Mouse (Mus musculus) limb, embryonic 11.5 days (tissue): Measurements from ENCODE around the gene Rnf44. TPM values are rescaled to one million over a fixed set of nuclear protein-coding genes. Genes with fewer than 3 reads are reported as not detected.

ENCODE experiments used
- ATAC-seq: fragments of 200-750 bp; cut with Nextera tagmentation; 2 replicates; pipeline ENCODE4 v1.8.0; 2017; ENCODE audit warnings: low read depth; ENCODE audit not compliant: insufficient number of reproducible peaks, low FRiP score, low TSS enrichment
- DNase-seq: peaks from one replicate; pipeline ENCODE4 v3.0.0-alpha.2; 2015; ENCODE audit warnings: low spot score
- H3K27ac ChIP-seq: fragments of 300-500 bp; sonication (generic); replicated peaks from 2 replicates; pipeline ENCODE4 v1.5.1; 2014; ENCODE audit warnings: low read depth, mild to moderate bottlenecking, low read length
- H3K27me3 ChIP-seq: fragments of 300-500 bp; sonication (generic); 2 replicates; pipeline ENCODE4 v1.6.1; 2014; ENCODE audit warnings: mild to moderate bottlenecking, low read length, mixed read lengths; ENCODE audit not compliant: control insufficient read depth, insufficient read depth
- H3K36me3 ChIP-seq: fragments of 300-500 bp; sonication (generic); 2 replicates; pipeline ENCODE4 v1.6.1; 2014; ENCODE audit warnings: mild to moderate bottlenecking, low read length, moderate library complexity, mixed read lengths; ENCODE audit not compliant: control insufficient read depth, insufficient read depth
- H3K4me1 ChIP-seq: fragments of 300-500 bp; sonication (generic); 2 replicates; pipeline ENCODE4 v1.6.1; 2014; ENCODE audit warnings: low read length, mixed read lengths; ENCODE audit not compliant: control insufficient read depth, insufficient read depth
- H3K4me2 ChIP-seq: fragments of 300-500 bp; sonication (generic); 2 replicates; pipeline ENCODE4 v1.6.1; 2014; ENCODE audit warnings: low read depth, mild to moderate bottlenecking, moderate library complexity; ENCODE audit not compliant: severe bottlenecking
- H3K4me3 ChIP-seq: fragments of 300-500 bp; sonication (generic); 2 replicates; pipeline ENCODE4 v1.5.1; 2014; ENCODE audit warnings: low read depth, low read length
- H3K9ac ChIP-seq: fragments of 300-500 bp; sonication (generic); 2 replicates; pipeline ENCODE4 v1.6.1; 2014; ENCODE audit warnings: mild to moderate bottlenecking, low read length
- H3K9me3 ChIP-seq: fragments of 300-500 bp; sonication (generic); 2 replicates; pipeline ENCODE4 v1.6.1; 2016; ENCODE audit warnings: low read length; ENCODE audit not compliant: control insufficient read depth
- WGBS: fragments of 180-500 bp; shearing (Covaris S2); extraction: QIAGEN DNeasy Blood & Tissue Kit; methylation state at CpG from one replicate; pipeline ENCODE4 v1.1.7; 2014; 5-methylcytosine and 5-hydroxymethylcytosine counted together
- polyA plus RNA-seq: library from polyadenylated mRNA; unstranded; fragments of >200 nt; fragmentation: Nextera tagmentation; extraction: Ambion mirVana; gene quantifications from 2 replicates; pipeline ENCODE4 v1.2.1, GENCODE M21; 2014

Rnf44 gene
- polyA plus RNA-seq, 1 experiment from 2014 or later, result 94.8 TPM

GRCm38 (mm10) chr13:54714393-54714792, 20.7 kb upstream of the Rnf44 start:
- H3K4me3 ChIP-seq, result no peak overlapping the region
- 43% methylated on average over 4 of the region's 4 CpGs for WGBS
- H3K9ac ChIP-seq, result no peak overlapping the region
- no peaks in the 10 kb centered on the region; the same call in 1 of the 2 replicates for H3K9me3 ChIP-seq
- H3K4me1 ChIP-seq, result no peaks in the 10 kb centered on the region
- H3K36me3 ChIP-seq, result no peaks in the 10 kb centered on the region
- no peak overlapping the region for H3K27ac ChIP-seq
- no peak for DNase-seq
- peaks cover 2% of the 10 kb centered on the region; the same call in 1 of the 2 replicates for H3K27me3 ChIP-seq
- H3K4me2 ChIP-seq, result no peak overlapping the region
- ATAC-seq, result no peak

GRCm38 (mm10) chr13:54710866-54711265, 17.2 kb upstream of the Rnf44 start:
- Histone ChIP-seq H3K27ac (no peak overlapping the region), H3K9me3 (no peaks in the 10 kb centered on the region; the same call in 1 of the 2 replicates), H3K4me1 (no peaks in the 10 kb centered on the region), H3K4me2 (no peak overlapping the region), H3K9ac (no peak overlapping the region), H3K36me3 (no peaks in the 10 kb centered on the region), H3K4me3 (no peak overlapping the region), H3K27me3 (no peaks in the 10 kb centered on the region; the same call in 1 of the 2 replicates)
- ATAC-seq (no peak), DNase-seq (no peak)
- 84% methylated on average over 3 of the region's 3 CpGs for WGBS

- WGBS, result 56% methylated on average over 6 of the region's 6 CpGs
- Histone ChIP-seq H3K4me2 (no peak overlapping the region), H3K4me1 (no peaks in the 10 kb centered on the region), H3K4me3 (no peak overlapping the region), H3K27ac (no peak overlapping the region), H3K9me3 (no peaks in the 10 kb centered on the region; the same call in 1 of the 2 replicates), H3K27me3 (no peaks in the 10 kb centered on the region), H3K9ac (no peak overlapping the region), H3K36me3 (no peaks in the 10 kb centered on the region)
- DNase-seq (no peak), ATAC-seq (no peak)
Measured at GRCm38 (mm10) chr13:54704890-54705289, 11.2 kb upstream of the Rnf44 start.

- Histone ChIP-seq H3K27me3 (no peaks in the 10 kb centered on the region), H3K27ac (no peak overlapping the region), H3K9me3 (no peaks in the 10 kb centered on the region), H3K36me3 (no peaks in the 10 kb centered on the region), H3K4me3 (no peak overlapping the region), H3K4me2 (no peak overlapping the region), H3K9ac (0 out of 2 replicates have a peak overlapping the region, but pooled peaks have one; percentile 12), H3K4me1 (no peaks in the 10 kb centered on the region)
- 82% methylated on average over 7 of the region's 7 CpGs for WGBS
- ATAC-seq (no peak), DNase-seq (no peak)
Measured at GRCm38 (mm10) chr13:54702507-54702906, 8.8 kb upstream of the Rnf44 start.

GRCm38 (mm10) chr13:54701243-54701642, 7.5 kb upstream of the Rnf44 start, which contains the start of gene Cdhr2:
Cdhr2 (plus strand) TSS chr13:54701461.
- WGBS, result 69% methylated on average over 5 of the region's 5 CpGs
- H3K9ac ChIP-seq, result 0 out of 2 replicates have a peak within 1 kb of the TSS, but pooled peaks have one; percentile 12
- ATAC-seq, result no peak
- H3K36me3 ChIP-seq, result no peaks in the 10 kb centered on the region
- H3K9me3 ChIP-seq, result no peaks in the 10 kb centered on the region
- H3K4me3 ChIP-seq, result no peak within 1 kb of the TSS
- no peak for DNase-seq
- H3K27ac ChIP-seq, result no peak within 1 kb of the TSS
- no peaks in the 10 kb centered on the region for H3K27me3 ChIP-seq
- H3K4me1 ChIP-seq, result no peaks in the 10 kb centered on the region
- no peak within 1 kb of the TSS for H3K4me2 ChIP-seq

GRCm38 (mm10) chr13:54695479-54696230, 1.9 kb upstream of the Rnf44 start:
- Histone ChIP-seq H3K27me3 (no peaks in the 10 kb centered on the region), H3K36me3 (no peaks in the 10 kb centered on the region), H3K4me2 (no peak overlapping the region), H3K27ac (no peak overlapping the region), H3K9me3 (no peaks in the 10 kb centered on the region), H3K4me1 (peaks cover 13% of the 10 kb centered on the region), H3K9ac (no peak overlapping the region), H3K4me3 (no peak overlapping the region)
- DNase-seq (no peak), ATAC-seq (no peak)
- WGBS, result 89% methylated on average over 11 of the region's 11 CpGs

- ATAC-seq, result peak; percentile 65
- 18% methylated on average over 26 of the region's 26 CpGs for WGBS
- no peaks in the 10 kb centered on the region for H3K36me3 ChIP-seq
Measured at GRCm38 (mm10) chr13:54694348-54695060, 797 bp upstream of the Rnf44 start.

GRCm38 (mm10) chr13:54692711-54693557, 773 bp downstream of the Rnf44 start:
- ATAC-seq (no peak), DNase-seq (no peak)
- no peaks in the 10 kb centered on the region for H3K36me3 ChIP-seq
- peaks cover 13% of the 10 kb centered on the region for H3K4me1 ChIP-seq
- peak overlapping the region; percentile 65; the same call in 1 of the 2 replicates for H3K27ac ChIP-seq
- WGBS, result 13% methylated on average over 21 of the region's 21 CpGs
- H3K9ac ChIP-seq, result peak overlapping the region; percentile 88
- H3K4me2 ChIP-seq, result peak overlapping the region; percentile 86
- no peaks in the 10 kb centered on the region for H3K27me3 ChIP-seq
- H3K4me3 ChIP-seq, result peak overlapping the region; percentile 97
- H3K9me3 ChIP-seq, result no peaks in the 10 kb centered on the region

More at GRCm38 (mm10) chr13:54694348-54695060, 797 bp upstream of the Rnf44 start:
- H3K4me1 ChIP-seq, result peaks cover 13% of the 10 kb centered on the region
- H3K27ac ChIP-seq, result peak overlapping the region; percentile 48; the same call in 1 of the 2 replicates
- peak overlapping the region; percentile 97 for H3K4me3 ChIP-seq
- no peaks in the 10 kb centered on the region for H3K9me3 ChIP-seq
- H3K9ac ChIP-seq, result peak overlapping the region; percentile 49; the same call in 1 of the 2 replicates
- no peak for DNase-seq
- peak overlapping the region; percentile 42 for H3K4me2 ChIP-seq
- H3K27me3 ChIP-seq, result no peaks in the 10 kb centered on the region
